Mouse (Mus musculus): ENCODE results near the gene Taok1.

DNA sequence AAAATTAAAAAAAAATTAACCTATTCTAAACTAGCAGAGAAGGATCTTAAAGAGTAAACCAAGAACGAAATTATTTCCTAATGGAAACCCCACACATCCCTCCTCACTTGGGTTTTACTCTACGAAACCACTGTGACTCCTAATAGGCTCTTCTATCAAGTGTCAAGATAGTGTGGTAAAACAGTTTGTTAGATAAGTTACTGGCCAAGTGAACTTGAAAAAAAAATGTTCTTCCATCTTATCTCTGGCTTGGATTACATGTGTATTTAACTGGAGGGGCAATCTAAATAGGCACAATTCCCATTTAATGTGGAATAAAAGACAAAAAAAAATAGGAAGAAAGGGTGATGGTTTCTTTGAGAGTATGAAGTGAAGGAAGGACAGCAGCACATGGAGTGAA lies 76.8 kb downstream of the Taok1 start:
- TF ChIP-seq CTCF (IDR thresholded peaks at IDR 0.05; ENCODE audit: low read depth) (no peak), EP300 (IDR thresholded peaks at IDR 0.05; ENCODE audit: low read depth) (no peak)

Measured in heart, postnatal 0 days (tissue).